Mouse (Mus musculus) limb, embryonic 14.5 days (tissue): ENCODE results near the gene Map2k1. TPM values are rescaled to one million over a fixed set of nuclear protein-coding genes. Genes with fewer than 3 reads are reported as not detected.

Experiments
- ATAC-seq: fragments of 200-750 bp; cut with Nextera tagmentation; 2 replicates; pipeline ENCODE4 v1.8.0; 2017; ENCODE audit warnings: low read depth, moderate number of reproducible peaks, moderate TSS enrichment; ENCODE audit not compliant: low FRiP score
- DNase-seq: peaks from one replicate; pipeline ENCODE4 v3.0.0-alpha.2; 2015; ENCODE audit warnings: low spot score
- H3K27ac ChIP-seq: fragments of 300-500 bp; sonication (generic); replicated peaks from 2 replicates; pipeline ENCODE4 v1.5.1; 2014; ENCODE audit warnings: low read depth, mild to moderate bottlenecking, low read length, moderate library complexity, mixed read lengths
- H3K27me3 ChIP-seq: fragments of 300-500 bp; sonication (generic); 2 replicates; pipeline ENCODE4 v1.6.1; 2014; ENCODE audit warnings: low read length, mixed read lengths; ENCODE audit not compliant: control insufficient read depth, insufficient read depth
- H3K36me3 ChIP-seq: fragments of 300-500 bp; sonication (generic); 2 replicates; pipeline ENCODE4 v1.6.1; 2014; ENCODE audit warnings: mild to moderate bottlenecking, low read length, moderate library complexity, mixed read lengths; ENCODE audit not compliant: control insufficient read depth, insufficient read depth
- H3K4me1 ChIP-seq: fragments of 300-500 bp; sonication (generic); 2 replicates; pipeline ENCODE4 v1.6.1; 2014; ENCODE audit warnings: antibody characterized with exemption, low read length, mixed read lengths; ENCODE audit not compliant: control insufficient read depth, insufficient read depth
- H3K4me2 ChIP-seq: fragments of 300-500 bp; sonication (generic); replicated peaks from 2 replicates; pipeline ENCODE4 v1.6.1; 2014; ENCODE audit warnings: low read depth, mild to moderate bottlenecking, low read length, moderate library complexity; ENCODE audit not compliant: severe bottlenecking
- H3K4me3 ChIP-seq: fragments of 300-500 bp; sonication (generic); replicated peaks from 2 replicates; pipeline ENCODE4 v1.5.1; 2014; ENCODE audit warnings: low read length
- H3K9ac ChIP-seq: fragments of 300-500 bp; sonication (generic); 2 replicates; pipeline ENCODE4 v1.6.1; 2014; ENCODE audit warnings: mild to moderate bottlenecking, low read depth, low read length, moderate library complexity; ENCODE audit not compliant: severe bottlenecking
- H3K9me3 ChIP-seq: fragments of 300-500 bp; sonication (generic); 2 replicates; pipeline ENCODE4 v1.6.1; 2016; ENCODE audit warnings: low read length; ENCODE audit not compliant: control insufficient read depth
- POLR2A ChIP-seq: fragments of 200-500 bp; IDR thresholded peaks from 2 replicates; pipeline ENCODE4 v1.8.0; 2012; ENCODE audit warnings: inconsistent platforms, mild to moderate bottlenecking, moderate library complexity, borderline replicate concordance; ENCODE audit not compliant: insufficient read depth, insufficient read length; ENCODE audit errors: extremely low read depth
- WGBS: fragments of 180-500 bp; shearing (Covaris S2); extraction: QIAGEN DNeasy Blood & Tissue Kit; methylation state at CpG from one replicate; pipeline ENCODE4 v1.1.7; 2014; 5-methylcytosine and 5-hydroxymethylcytosine counted together
- polyA plus RNA-seq, 2 experiments: library from polyadenylated mRNA; depleted of rRNA in 1 of 2; stranded (reverse) in 1 of 2; unstranded in 1 of 2; fragments of >200 nt; fragmentation: Nextera tagmentation in 1 of 2; extraction: Ambion mirVana in 1 of 2; gene quantifications; 2 replicates each; pipeline versions ENCODE4 v1.2.1 to v1.2.3; 2012 to 2014

The Map2k1 gene
- polyA plus RNA-seq, 2 experiments = 51.3 to 81.3 TPM

DNA sequence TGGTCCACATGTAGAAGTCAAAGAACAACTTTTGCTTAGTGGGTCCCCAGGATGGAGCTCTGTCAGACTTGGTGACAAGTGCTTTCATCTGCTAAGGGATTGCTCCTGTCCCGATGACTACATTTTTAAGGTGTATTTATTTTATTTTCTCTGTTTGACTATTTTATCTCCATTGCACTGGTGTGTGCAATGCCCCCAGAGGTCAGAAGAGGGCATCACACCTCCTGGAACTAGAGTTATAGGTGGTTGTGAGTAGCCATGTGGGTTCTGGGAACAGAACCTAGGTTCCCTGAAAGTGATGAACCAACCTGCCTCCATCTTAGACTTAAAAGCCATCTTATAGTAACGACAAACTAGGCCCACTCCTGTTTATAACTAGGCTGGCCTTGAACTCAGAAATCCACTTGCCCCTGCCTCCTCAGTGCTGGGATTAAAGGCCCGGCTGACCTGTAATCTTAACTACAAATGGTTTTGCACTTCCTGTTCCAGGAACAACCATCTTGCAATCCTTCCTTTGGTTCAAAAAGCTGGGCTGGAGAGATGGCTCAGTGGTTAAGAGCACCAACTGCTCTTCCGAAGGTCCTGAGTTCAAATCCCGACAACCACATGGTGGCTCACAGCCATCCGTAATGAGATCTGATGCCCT, 25.4 kb upstream of the Map2k1 start:
- peaks cover 7% of the 10 kb centered on the region for H3K4me1 ChIP-seq
- no peak overlapping the region for H3K4me3 ChIP-seq
- no peak for TF ChIP-seq POLR2A
- H3K27me3 ChIP-seq = no peaks in the 10 kb centered on the region
- ATAC-seq (no peak), DNase-seq (no peak)
- H3K27ac ChIP-seq = no peak overlapping the region
- WGBS = 93% methylated on average over 6 of the region's 6 CpGs
- no peaks in the 10 kb centered on the region for H3K9me3 ChIP-seq
- no peak overlapping the region for H3K4me2 ChIP-seq
- H3K9ac ChIP-seq = no peak overlapping the region
- no peaks in the 10 kb centered on the region for H3K36me3 ChIP-seq

GRCm38 (mm10) chr9:64277706-64278105, 24.3 kb upstream of the Map2k1 start:
- H3K9me3 ChIP-seq = no peaks in the 10 kb centered on the region
- H3K4me3 ChIP-seq = no peak overlapping the region
- no peak overlapping the region for H3K27ac ChIP-seq
- no peak overlapping the region for H3K9ac ChIP-seq
- H3K27me3 ChIP-seq = no peaks in the 10 kb centered on the region
- TF ChIP-seq POLR2A = no peak
- DNase-seq (peak; percentile 66), ATAC-seq (no peak)
- H3K36me3 ChIP-seq = no peaks in the 10 kb centered on the region
- no peak overlapping the region for H3K4me2 ChIP-seq
- 71% methylated on average over 8 of the region's 8 CpGs for WGBS
- H3K4me1 ChIP-seq = peaks cover 6% of the 10 kb centered on the region

DNA sequence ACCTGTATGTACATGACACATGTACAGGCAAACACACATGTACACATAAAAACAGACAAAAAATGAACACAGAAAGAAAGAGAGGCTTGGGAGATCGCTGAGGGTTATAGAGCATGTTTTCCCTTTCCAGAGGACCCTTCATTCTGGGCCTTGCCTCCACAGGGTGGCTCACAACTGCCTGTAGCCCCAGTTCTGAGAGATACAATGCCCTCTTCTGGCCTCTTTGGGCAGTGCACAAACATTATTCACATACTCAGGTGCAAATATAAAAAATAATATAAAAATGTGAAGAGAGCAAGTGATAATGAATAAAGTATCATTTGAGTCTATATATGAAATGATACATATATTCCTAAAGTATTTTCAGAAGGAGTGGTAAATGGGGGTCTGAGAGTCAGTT, 21.5 kb upstream of the Map2k1 start:
- Histone ChIP-seq H3K9ac (no peak overlapping the region), H3K36me3 (no peaks in the 10 kb centered on the region), H3K4me3 (no peak overlapping the region), H3K9me3 (no peaks in the 10 kb centered on the region), H3K27me3 (no peaks in the 10 kb centered on the region), H3K27ac (no peak overlapping the region), H3K4me2 (no peak overlapping the region), H3K4me1 (no peaks in the 10 kb centered on the region)
- TF ChIP-seq POLR2A = no peak
- no peak for ATAC-seq
- no peak for DNase-seq
- 69% methylated on average over 1 of the region's 1 CpGs for WGBS

GRCm38 (mm10) chr9:64274291-64274690, 20.9 kb upstream of the Map2k1 start:
- Histone ChIP-seq H3K4me3 (no peak overlapping the region), H3K27me3 (no peaks in the 10 kb centered on the region), H3K9me3 (no peaks in the 10 kb centered on the region), H3K4me1 (no peaks in the 10 kb centered on the region), H3K9ac (no peak overlapping the region), H3K4me2 (no peak overlapping the region), H3K36me3 (no peaks in the 10 kb centered on the region), H3K27ac (no peak overlapping the region)
- 87% methylated on average over 4 of the region's 4 CpGs for WGBS
- ATAC-seq (no peak), DNase-seq (no peak)
- TF ChIP-seq POLR2A = no peak

GRCm38 (mm10) chr9:64273757-64274156, 20.3 kb upstream of the Map2k1 start:
- ATAC-seq = no peak
- no peaks in the 10 kb centered on the region for H3K27me3 ChIP-seq
- 74% methylated on average over 4 of the region's 4 CpGs for WGBS

DNA sequence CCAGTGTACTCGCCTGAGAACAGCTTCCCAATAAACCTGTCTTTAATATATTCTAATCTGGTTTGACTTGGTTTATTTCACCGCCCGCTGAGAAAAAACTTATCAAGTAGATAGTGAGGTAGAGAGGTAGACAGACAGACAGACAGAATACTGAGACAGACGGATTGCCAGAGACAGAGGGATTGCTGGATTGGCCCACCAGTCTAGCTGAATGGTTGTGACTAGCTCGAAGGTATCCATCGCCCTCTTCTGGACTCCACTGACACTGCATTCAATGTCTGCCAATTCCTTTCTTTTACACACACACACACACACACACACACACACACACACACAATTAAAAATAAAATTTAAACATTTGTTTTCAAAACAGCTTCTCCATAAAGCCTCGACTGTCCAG, 19.2 kb upstream of the Map2k1 start:
- no peaks in the 10 kb centered on the region for H3K36me3 ChIP-seq
- no peak for ATAC-seq
- peak; percentile 43 for DNase-seq
- H3K4me1 ChIP-seq = no peaks in the 10 kb centered on the region
- H3K4me3 ChIP-seq = no peak overlapping the region
- no peak overlapping the region for H3K27ac ChIP-seq
- H3K27me3 ChIP-seq = no peaks in the 10 kb centered on the region
- H3K9me3 ChIP-seq = no peaks in the 10 kb centered on the region
- no peak for TF ChIP-seq POLR2A
- no peak overlapping the region for H3K9ac ChIP-seq
- 45% methylated on average over 7 of the region's 7 CpGs for WGBS
- no peak overlapping the region for H3K4me2 ChIP-seq

More at GRCm38 (mm10) chr9:64273757-64274156, 20.3 kb upstream of the Map2k1 start:
- no peak overlapping the region for H3K4me3 ChIP-seq
- DNase-seq = no peak
- H3K9me3 ChIP-seq = no peaks in the 10 kb centered on the region
- no peak for TF ChIP-seq POLR2A
- no peak overlapping the region for H3K4me2 ChIP-seq
- H3K9ac ChIP-seq = no peak overlapping the region
- no peak overlapping the region for H3K27ac ChIP-seq
- H3K36me3 ChIP-seq = no peaks in the 10 kb centered on the region
- H3K4me1 ChIP-seq = no peaks in the 10 kb centered on the region
